Mouse (Mus musculus): ENCODE data around the gene Irak3.
A peak's percentile ranks its signal among the peaks of the same experiment; 100 is the strongest.

Gene Irak3

GRCm38 (mm10) chr10:120163490-120163889 is 38.4 kb downstream of the Irak3 start:
- no peak for DNase-seq (ENCODE audit: low read depth, low spot score)

GRCm38 (mm10) chr10:120162840-120163239 is 39.1 kb downstream of the Irak3 start:
- DNase-seq (ENCODE audit: low read depth, low spot score) = peak; percentile 47

- no peak for DNase-seq (ENCODE audit: low read depth, low spot score)
Observed at GRCm38 (mm10) chr10:120160533-120160932, 41.4 kb downstream of the Irak3 start.

GRCm38 (mm10) chr10:120153911-120154310 is 48.0 kb downstream of the Irak3 start:
- DNase-seq (ENCODE audit: low read depth, low spot score) = peak; percentile 43

- DNase-seq (ENCODE audit: low read depth, low spot score) = no peak
Observed at GRCm38 (mm10) chr10:120151672-120152071, 50.3 kb downstream of the Irak3 start.

GRCm38 (mm10) chr10:120140916-120141516 is 60.9 kb downstream of the Irak3 start:
- DNase-seq (ENCODE audit: low read depth, low spot score) = no peak

GRCm38 (mm10) chr10:120140193-120140592 is 61.7 kb downstream of the Irak3 start:
- no peak for DNase-seq (ENCODE audit: low read depth, low spot score)

- peak; percentile 38 for DNase-seq (ENCODE audit: low read depth, low spot score)
Observed at GRCm38 (mm10) chr10:120136020-120136562, 65.8 kb downstream of the Irak3 start.

GRCm38 (mm10) chr10:120133697-120134096 is 68.2 kb downstream of the Irak3 start:
- DNase-seq (ENCODE audit: low read depth, low spot score) = no peak

- DNase-seq (ENCODE audit: low read depth, low spot score) = peak; percentile 79
Observed at GRCm38 (mm10) chr10:120130621-120131020, 71.3 kb downstream of the Irak3 start.

GRCm38 (mm10) chr10:120128601-120129277 is 73.2 kb downstream of the Irak3 start:
- no peak for DNase-seq (ENCODE audit: low read depth, low spot score)

- no peak for DNase-seq (ENCODE audit: low read depth, low spot score)
Observed at GRCm38 (mm10) chr10:120125465-120125857, 76.5 kb downstream of the Irak3 start.

- DNase-seq (ENCODE audit: low read depth, low spot score) = peak; percentile 89
Observed at GRCm38 (mm10) chr10:120124801-120125464, 77.0 kb downstream of the Irak3 start.

- peak; percentile 89 for DNase-seq (ENCODE audit: low read depth, low spot score)
Observed at GRCm38 (mm10) chr10:120123721-120124120, 78.2 kb downstream of the Irak3 start.

- peak; percentile 75 for DNase-seq (ENCODE audit: low read depth, low spot score)
Observed at GRCm38 (mm10) chr10:120115249-120115648, 86.7 kb downstream of the Irak3 start.

- peak; percentile 98 for DNase-seq (ENCODE audit: low read depth, low spot score)
Observed at GRCm38 (mm10) chr10:120114493-120114892, 87.4 kb downstream of the Irak3 start.

GRCm38 (mm10) chr10:120113980-120114379 is 88.0 kb downstream of the Irak3 start:
- peak; percentile 62 for DNase-seq (ENCODE audit: low read depth, low spot score)

- DNase-seq (ENCODE audit: low read depth, low spot score) = peak; percentile 33
Observed at GRCm38 (mm10) chr10:120113482-120113881, 88.4 kb downstream of the Irak3 start.

GRCm38 (mm10) chr10:120112507-120113396 is 89.2 kb downstream of the Irak3 start, which contains the start of gene Helb:
Gene Helb (minus strand): TSS chr10:120112987.
- DNase-seq (ENCODE audit: low read depth, low spot score) = peak; percentile 98

- peak; percentile 44 for DNase-seq (ENCODE audit: low read depth, low spot score)
Observed at GRCm38 (mm10) chr10:120111691-120112319, 90.1 kb downstream of the Irak3 start.

GRCm38 (mm10) chr10:120100806-120101205 is 101.1 kb downstream of the Irak3 start:
- peak; percentile 48 for DNase-seq (ENCODE audit: low read depth, low spot score)
